Mouse (Mus musculus) thymus, adult 2 months (tissue): ENCODE measurements around the gene Ccdc88c.

Source experiments
- CTCF ChIP-seq: fragments of 200-500 bp; IDR thresholded peaks from 2 replicates; pipeline ENCODE4 v1.5.1; 2012; ENCODE audit warnings: mild to moderate bottlenecking, control low read depth, low read length, moderate library complexity, borderline replicate concordance; ENCODE audit not compliant: control insufficient read depth, poor library complexity, insufficient read depth; ENCODE audit errors: extremely low read depth
- POLR2A ChIP-seq: fragments of 200-500 bp; IDR thresholded peaks from 2 replicates; pipeline ENCODE4 v1.6.1; 2012; ENCODE audit warnings: mild to moderate bottlenecking, low read length, control low read depth, moderate library complexity; ENCODE audit not compliant: control insufficient read depth, poor library complexity, insufficient read depth; ENCODE audit errors: extremely low read depth

DNA sequence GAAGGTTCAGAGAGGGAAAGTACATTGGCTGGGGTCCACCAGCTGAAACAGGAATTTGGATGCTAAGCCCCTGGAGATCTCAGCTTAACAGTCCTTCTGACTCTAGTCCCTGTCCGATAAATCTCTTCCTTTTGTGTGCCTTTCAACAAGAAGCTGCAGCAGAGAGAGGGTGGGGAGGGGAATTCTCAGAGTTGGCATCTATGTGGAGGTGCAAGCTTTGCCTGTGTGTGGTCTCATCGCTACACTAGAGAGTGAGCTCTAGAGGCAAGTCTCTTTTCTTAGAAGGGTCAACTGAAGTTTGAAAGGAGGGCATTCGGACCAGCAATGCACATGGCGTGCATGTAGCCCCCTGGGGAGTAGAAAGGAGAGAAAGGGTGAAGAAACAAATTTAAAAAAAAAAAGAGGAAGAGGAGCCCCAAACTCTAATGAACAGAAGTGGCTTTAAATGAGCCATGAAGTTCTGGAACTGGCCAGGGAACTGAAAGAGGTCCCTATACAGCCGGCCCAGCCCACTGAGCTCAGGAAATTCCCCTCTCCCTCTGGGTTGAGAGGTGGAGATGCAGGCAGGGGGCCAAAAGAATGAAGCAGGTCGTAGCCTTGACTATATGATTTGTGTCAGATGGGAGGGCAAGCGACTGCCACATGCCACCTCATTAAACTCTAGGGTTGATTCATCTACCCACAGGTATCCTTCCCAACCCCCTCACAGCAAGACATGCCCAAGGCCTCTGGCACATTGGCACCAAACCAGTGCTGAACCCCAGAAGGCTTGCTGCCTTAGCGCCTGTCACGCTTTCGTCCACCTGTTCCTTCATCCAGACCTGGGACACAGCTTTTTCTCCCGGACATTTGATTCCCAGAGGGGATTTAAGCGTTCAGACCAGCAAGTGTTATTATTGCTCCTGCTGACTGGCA is 130.9 kb downstream of the Ccdc88c start:
- TF ChIP-seq CTCF = no peak
- TF ChIP-seq POLR2A = no peak
